Mouse (Mus musculus) forebrain, embryonic 13.5 days (tissue): ENCODE measurements around the gene Rnf150. TPM values are rescaled to one million over a fixed set of nuclear protein-coding genes. Genes with fewer than 3 reads are reported as not detected.

Experiments
- ATAC-seq: fragments of 200-750 bp; cut with Nextera tagmentation; 2 replicates; pipeline ENCODE4 v1.8.0; 2017
- H3K27ac ChIP-seq: fragments of 300-500 bp; sonication (generic); 2 replicates; pipeline ENCODE4 v1.5.1; 2015; ENCODE audit warnings: inconsistent platforms, mild to moderate bottlenecking, moderate library complexity
- H3K27me3 ChIP-seq: fragments of 300-500 bp; sonication (generic); 2 replicates; pipeline ENCODE4 v1.6.1; 2015; ENCODE audit warnings: mild to moderate bottlenecking, inconsistent platforms
- H3K36me3 ChIP-seq: fragments of 300-500 bp; sonication (generic); 2 replicates; pipeline ENCODE4 v1.6.1; 2015; ENCODE audit warnings: mild to moderate bottlenecking, inconsistent platforms; ENCODE audit not compliant: poor library complexity, severe bottlenecking
- H3K4me1 ChIP-seq: fragments of 300-500 bp; sonication (generic); 2 replicates; pipeline ENCODE4 v1.6.1; 2015; ENCODE audit warnings: inconsistent platforms
- H3K4me2 ChIP-seq: fragments of 300-500 bp; sonication (generic); 2 replicates; pipeline ENCODE4 v1.6.1; 2015; ENCODE audit warnings: inconsistent platforms, mild to moderate bottlenecking, moderate library complexity
- H3K4me3 ChIP-seq: fragments of 300-500 bp; sonication (generic); 2 replicates; pipeline ENCODE4 v1.5.1; 2015; ENCODE audit warnings: mild to moderate bottlenecking, inconsistent platforms
- H3K9ac ChIP-seq: fragments of 300-500 bp; sonication (generic); 2 replicates; pipeline ENCODE4 v1.6.1; 2015; ENCODE audit warnings: mild to moderate bottlenecking, inconsistent platforms
- H3K9me3 ChIP-seq: fragments of 300-500 bp; sonication (generic); replicated peaks from 2 replicates; pipeline ENCODE4 v1.6.1; 2016; ENCODE audit warnings: inconsistent platforms
- WGBS: fragments of 180-500 bp; shearing (Covaris S2); methylation state at CpG from one replicate; pipeline ENCODE4 v1.1.7; 2015; 5-methylcytosine and 5-hydroxymethylcytosine counted together
- polyA plus RNA-seq: library from polyadenylated mRNA; unstranded; fragments of >200 nt; fragmentation: Nextera tagmentation; extraction: Ambion mirVana; gene quantifications from 2 replicates; pipeline ENCODE4 v1.2.1, GENCODE M21; 2015

Rnf150 gene
- polyA plus RNA-seq, 1 experiment from 2014 or later = 1.5 TPM

- no peaks in the 10 kb centered on the region for H3K27me3 ChIP-seq
- no peaks in the 10 kb centered on the region for H3K36me3 ChIP-seq
- H3K4me2 ChIP-seq = no peak overlapping the region
- no peaks in the 10 kb centered on the region for H3K4me1 ChIP-seq
- ATAC-seq = no peak
- H3K4me3 ChIP-seq = no peak overlapping the region
- no peak overlapping the region for H3K27ac ChIP-seq
- 92% methylated on average over 2 of the region's 2 CpGs for WGBS
- H3K9me3 ChIP-seq = no peaks in the 10 kb centered on the region
- no peak overlapping the region for H3K9ac ChIP-seq
Observed at GRCm38 (mm10) chr8:82896796-82897195, 33.6 kb downstream of the Rnf150 start.

DNA sequence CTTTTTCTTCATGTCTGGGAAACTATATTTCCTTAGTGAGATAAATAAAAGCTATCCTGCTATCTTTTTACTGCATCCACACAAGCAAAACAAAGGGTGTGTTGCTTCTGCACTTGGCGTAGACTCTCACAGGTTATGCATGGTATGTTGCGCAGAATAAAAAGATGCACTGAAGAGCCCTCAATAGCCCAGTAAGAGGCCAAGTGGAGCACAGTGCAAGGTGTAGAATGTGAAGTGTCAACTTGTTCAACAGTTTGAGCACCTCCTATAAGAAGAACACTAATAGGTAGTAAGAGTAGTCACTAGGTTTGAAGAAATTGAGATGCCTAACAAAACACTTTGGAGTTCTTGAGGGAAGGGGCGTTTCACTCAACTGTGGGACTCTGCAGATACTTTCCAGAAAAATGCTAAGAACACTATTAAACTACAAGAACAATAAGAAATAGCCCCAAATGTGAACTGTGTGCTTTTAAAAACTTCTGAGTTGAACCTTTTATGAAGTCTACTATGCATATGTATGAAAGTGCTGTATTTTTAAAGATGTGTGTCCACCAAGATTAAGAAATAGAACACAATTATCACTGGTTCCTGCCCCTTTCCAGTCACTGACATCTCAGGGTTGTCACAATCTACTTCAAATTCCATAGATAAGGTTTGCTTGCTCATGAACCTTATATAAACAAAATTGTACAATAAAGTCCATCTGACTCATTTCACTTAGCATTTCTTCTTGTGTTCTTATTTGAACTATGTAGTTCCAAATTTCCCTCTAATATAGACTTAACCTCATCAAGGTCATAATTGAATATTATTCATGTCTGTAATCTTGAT lies 34.7 kb downstream of the Rnf150 start:
- no peaks in the 10 kb centered on the region for H3K27me3 ChIP-seq
- H3K4me1 ChIP-seq = no peaks in the 10 kb centered on the region
- H3K4me3 ChIP-seq = no peak overlapping the region
- WGBS = 95% methylated on average over 3 of the region's 3 CpGs
- H3K36me3 ChIP-seq = no peaks in the 10 kb centered on the region
- H3K9ac ChIP-seq = no peak overlapping the region
- H3K27ac ChIP-seq = no peak overlapping the region
- H3K4me2 ChIP-seq = no peak overlapping the region
- no peak for ATAC-seq
- no peaks in the 10 kb centered on the region for H3K9me3 ChIP-seq

GRCm38 (mm10) chr8:82898459-82898841 lies 35.3 kb downstream of the Rnf150 start:
- H3K9ac ChIP-seq = no peak overlapping the region
- H3K27ac ChIP-seq = no peak overlapping the region
- 91% methylated on average over 8 of the region's 8 CpGs for WGBS
- H3K9me3 ChIP-seq = no peaks in the 10 kb centered on the region
- H3K4me1 ChIP-seq = no peaks in the 10 kb centered on the region
- H3K4me2 ChIP-seq = no peak overlapping the region
- H3K4me3 ChIP-seq = no peak overlapping the region
- no peaks in the 10 kb centered on the region for H3K27me3 ChIP-seq
- no peak for ATAC-seq
- no peaks in the 10 kb centered on the region for H3K36me3 ChIP-seq

- H3K4me1 ChIP-seq = no peaks in the 10 kb centered on the region
- H3K4me2 ChIP-seq = no peak overlapping the region
- ATAC-seq = peak; percentile 13; the same call in 1 of the 2 replicates
- H3K9ac ChIP-seq = no peak overlapping the region
- no peaks in the 10 kb centered on the region for H3K27me3 ChIP-seq
- WGBS = 83% methylated on average over 4 of the region's 4 CpGs
- no peaks in the 10 kb centered on the region for H3K9me3 ChIP-seq
- no peaks in the 10 kb centered on the region for H3K36me3 ChIP-seq
- H3K27ac ChIP-seq = no peak overlapping the region
- H3K4me3 ChIP-seq = no peak overlapping the region
Observed at GRCm38 (mm10) chr8:82900958-82901357, 37.8 kb downstream of the Rnf150 start.

GRCm38 (mm10) chr8:82901549-82902138 lies 38.5 kb downstream of the Rnf150 start:
- no peak for ATAC-seq
- Histone ChIP-seq H3K9ac (no peak overlapping the region), H3K4me2 (no peak overlapping the region), H3K4me3 (no peak overlapping the region), H3K9me3 (no peaks in the 10 kb centered on the region), H3K36me3 (no peaks in the 10 kb centered on the region), H3K4me1 (no peaks in the 10 kb centered on the region), H3K27me3 (no peaks in the 10 kb centered on the region), H3K27ac (no peak overlapping the region)
- 41% methylated on average over 12 of the region's 12 CpGs for WGBS

DNA sequence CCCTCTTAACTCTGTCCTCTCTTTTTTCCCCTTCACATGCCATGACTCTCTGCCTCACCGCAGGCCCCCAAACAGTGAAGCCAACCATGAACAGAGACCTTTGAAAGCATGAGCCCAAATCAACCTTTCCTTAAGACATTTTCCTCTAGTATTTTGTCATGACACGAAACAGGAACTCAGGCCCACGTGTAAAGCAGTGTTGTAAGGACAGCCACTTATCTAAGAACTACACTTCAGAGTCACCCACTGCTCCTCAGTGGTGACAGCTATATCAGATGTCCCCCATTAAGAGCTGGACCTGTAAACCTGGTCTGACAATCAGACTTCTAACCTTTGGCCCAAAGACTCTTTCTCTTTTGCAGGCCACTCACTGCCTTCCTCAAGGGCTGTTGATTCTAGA lies 40.3 kb downstream of the Rnf150 start:
- Histone ChIP-seq H3K9ac (no peak overlapping the region), H3K9me3 (no peaks in the 10 kb centered on the region), H3K4me2 (no peak overlapping the region), H3K4me3 (no peak overlapping the region), H3K27ac (no peak overlapping the region), H3K27me3 (no peaks in the 10 kb centered on the region), H3K4me1 (no peaks in the 10 kb centered on the region), H3K36me3 (no peaks in the 10 kb centered on the region)
- ATAC-seq = no peak
- 83% methylated on average over 3 of the region's 3 CpGs for WGBS

DNA sequence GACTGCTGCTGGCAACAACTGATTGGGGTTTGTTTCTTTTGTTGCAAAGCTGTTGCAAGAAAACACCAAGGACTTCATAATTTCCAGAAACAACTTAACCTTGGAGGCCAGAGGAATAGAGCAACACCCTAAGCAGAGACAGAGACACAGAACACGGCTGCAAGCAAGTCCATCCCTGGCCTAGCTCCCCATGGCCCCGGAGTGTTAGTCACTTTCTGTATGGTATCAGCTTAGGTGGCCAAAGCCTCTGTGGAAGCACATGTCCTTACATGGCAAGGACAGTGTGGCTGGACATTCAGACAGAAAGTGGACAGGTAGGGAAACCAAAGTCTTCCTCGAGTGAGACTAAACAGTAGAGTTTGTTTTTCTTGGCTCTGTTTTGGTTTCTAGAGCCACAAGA lies 44.1 kb downstream of the Rnf150 start:
- Histone ChIP-seq H3K27me3 (no peaks in the 10 kb centered on the region), H3K36me3 (no peaks in the 10 kb centered on the region), H3K9ac (no peak overlapping the region), H3K4me2 (no peak overlapping the region), H3K9me3 (no peaks in the 10 kb centered on the region), H3K4me3 (no peak overlapping the region), H3K27ac (no peak overlapping the region), H3K4me1 (no peaks in the 10 kb centered on the region)
- ATAC-seq = no peak
- 92% methylated on average over 3 of the region's 3 CpGs for WGBS

DNA sequence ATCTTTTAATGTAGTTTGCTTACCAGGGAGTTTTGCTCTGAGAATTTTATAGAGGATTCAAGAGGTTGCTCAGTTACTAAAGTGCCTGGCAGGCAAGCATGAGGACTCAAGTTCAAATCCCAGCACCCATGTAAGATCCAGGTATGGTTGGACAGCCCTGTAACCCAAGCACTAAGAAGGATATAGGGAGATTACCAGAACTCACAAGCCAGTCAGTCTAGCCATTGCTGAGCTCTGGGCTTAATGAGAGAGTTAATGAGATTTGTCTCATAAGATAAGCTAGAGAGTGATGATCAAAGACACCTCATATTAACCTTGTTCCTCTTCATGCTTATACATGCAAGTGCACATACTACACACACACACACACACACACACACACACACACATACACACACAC lies 48.3 kb downstream of the Rnf150 start:
- Histone ChIP-seq H3K9ac (no peak overlapping the region), H3K27me3 (no peaks in the 10 kb centered on the region), H3K4me3 (no peak overlapping the region), H3K4me1 (no peaks in the 10 kb centered on the region), H3K4me2 (no peak overlapping the region), H3K27ac (no peak overlapping the region), H3K36me3 (no peaks in the 10 kb centered on the region), H3K9me3 (no peaks in the 10 kb centered on the region)
- ATAC-seq = no peak

GRCm38 (mm10) chr8:82912282-82912681 lies 49.1 kb downstream of the Rnf150 start:
- H3K27ac ChIP-seq = no peak overlapping the region
- H3K4me2 ChIP-seq = no peak overlapping the region
- H3K27me3 ChIP-seq = no peaks in the 10 kb centered on the region
- no peak overlapping the region for H3K4me3 ChIP-seq
- H3K9ac ChIP-seq = no peak overlapping the region
- no peaks in the 10 kb centered on the region for H3K9me3 ChIP-seq
- ATAC-seq = no peak
- no peaks in the 10 kb centered on the region for H3K36me3 ChIP-seq
- 81% methylated on average over 4 of the region's 4 CpGs for WGBS
- H3K4me1 ChIP-seq = no peaks in the 10 kb centered on the region

DNA sequence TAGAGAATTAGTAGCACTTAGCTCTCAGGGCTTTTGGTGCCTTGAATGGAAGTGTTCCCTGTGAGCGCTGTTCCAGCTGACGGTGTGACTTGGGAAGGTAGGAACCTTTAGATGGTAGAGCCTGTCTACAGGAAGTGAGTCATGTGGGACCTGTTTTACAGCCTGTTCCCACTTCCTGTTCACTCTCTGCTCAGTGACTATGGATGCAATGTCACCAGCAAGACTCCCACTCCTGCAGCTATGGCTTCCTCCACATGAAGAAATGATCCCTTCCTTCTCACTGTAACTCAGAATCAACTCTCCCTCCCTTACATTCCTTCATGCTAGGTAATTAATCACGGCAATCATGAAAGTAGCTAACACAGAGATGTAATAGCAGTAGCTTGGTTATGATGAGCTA lies 51.4 kb downstream of the Rnf150 start:
- Histone ChIP-seq H3K27me3 (no peaks in the 10 kb centered on the region), H3K9me3 (no peaks in the 10 kb centered on the region), H3K9ac (no peak overlapping the region), H3K27ac (no peak overlapping the region), H3K4me1 (0 out of 2 replicates have a peak, but pooled peaks cover under 1% of the 10 kb centered on the region), H3K4me3 (no peak overlapping the region), H3K36me3 (no peaks in the 10 kb centered on the region), H3K4me2 (no peak overlapping the region)
- 91% methylated on average over 3 of the region's 3 CpGs for WGBS
- no peak for ATAC-seq

DNA sequence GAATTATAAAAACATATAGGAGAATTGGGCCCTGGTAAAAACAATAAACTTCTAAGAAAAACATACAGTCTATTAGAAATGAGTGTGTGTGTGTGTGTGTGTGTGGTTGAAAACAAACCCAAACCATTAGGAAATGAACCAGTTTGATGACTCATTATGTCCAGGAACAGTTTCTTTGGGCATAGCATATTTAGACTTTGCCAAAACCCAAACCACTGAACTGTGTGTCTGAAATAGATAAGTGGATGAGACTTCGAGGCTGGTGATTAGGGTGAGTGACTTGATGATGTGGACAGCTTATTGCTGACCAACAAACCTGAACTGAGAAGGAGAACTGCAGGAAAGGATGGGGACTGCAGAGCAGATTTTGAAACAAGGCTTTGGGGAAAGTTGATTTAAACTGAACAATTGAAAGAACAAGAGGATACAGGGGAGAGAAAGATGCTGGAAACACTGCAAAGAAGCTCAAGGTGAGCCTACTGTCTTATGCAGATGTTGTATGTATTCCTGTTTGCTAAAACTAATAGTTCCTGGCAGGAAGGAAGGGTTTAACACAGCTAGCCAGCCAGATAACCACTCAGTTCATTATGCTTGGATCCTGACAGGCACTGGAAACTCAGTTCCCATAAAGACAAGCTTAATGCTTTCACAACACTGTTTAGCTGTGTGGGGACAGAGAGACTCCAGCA lies 53.8 kb downstream of the Rnf150 start:
- no peak for ATAC-seq
- H3K9ac ChIP-seq = no peak overlapping the region
- H3K9me3 ChIP-seq = no peaks in the 10 kb centered on the region
- H3K27ac ChIP-seq = no peak overlapping the region
- H3K36me3 ChIP-seq = no peaks in the 10 kb centered on the region
- H3K27me3 ChIP-seq = no peaks in the 10 kb centered on the region
- no peak overlapping the region for H3K4me2 ChIP-seq
- 74% methylated on average over 1 of the region's 1 CpGs for WGBS
- H3K4me1 ChIP-seq = peaks cover 6% of the 10 kb centered on the region; the same call in 1 of the 2 replicates
- no peak overlapping the region for H3K4me3 ChIP-seq

- Histone ChIP-seq H3K4me1 (peaks cover 6% of the 10 kb centered on the region; the same call in 1 of the 2 replicates), H3K27me3 (no peaks in the 10 kb centered on the region), H3K9ac (no peak overlapping the region), H3K4me2 (no peak overlapping the region), H3K36me3 (no peaks in the 10 kb centered on the region), H3K9me3 (no peaks in the 10 kb centered on the region), H3K4me3 (no peak overlapping the region), H3K27ac (no peak overlapping the region)
- WGBS = 85% methylated on average over 5 of the region's 5 CpGs
- no peak for ATAC-seq
Observed at GRCm38 (mm10) chr8:82917540-82918316, 54.6 kb downstream of the Rnf150 start.
